Mouse (Mus musculus): ENCODE results near the gene Nxnl2. TPM values are rescaled to one million over a fixed set of nuclear protein-coding genes. Genes with fewer than 3 reads are reported as not detected.
"Not testable (repeated sequence)": the region's sequence is repeated elsewhere in the genome, so short reads cannot be mapped to it uniquely, and the experiment has no call there.

The Nxnl2 gene
- polyA plus RNA-seq, 1 experiment, result not detected

DNA sequence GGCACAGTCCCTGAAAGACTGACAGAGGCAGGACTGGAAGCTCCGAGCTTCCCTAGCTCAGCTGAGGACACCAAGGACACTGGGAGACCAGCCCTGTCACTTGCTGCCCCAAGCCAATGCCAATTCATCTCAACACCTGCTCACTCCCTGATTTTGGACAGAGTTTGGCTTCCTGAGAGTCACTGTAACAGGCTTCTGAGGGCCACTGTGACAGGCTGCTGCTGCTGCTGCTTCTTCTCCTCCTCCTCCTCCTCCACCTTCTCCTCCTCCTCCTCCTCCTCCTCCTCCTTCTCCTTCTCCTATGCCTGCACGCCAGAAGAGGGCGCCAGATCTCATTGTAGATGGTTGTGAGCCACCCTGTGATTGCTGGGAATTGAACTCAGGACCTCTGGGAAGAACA lies 19.5 kb downstream of the Nxnl2 start:
- H3K27ac ChIP-seq (ENCODE audit: control insufficient read depth, insufficient read depth, low read depth, low read length, poor library complexity), result no peak overlapping the region
- TF ChIP-seq CTCF (IDR thresholded peaks at IDR 0.05; ENCODE audit: control insufficient read depth, insufficient read depth, low read length) (0 out of 2 replicates have a peak, but pooled peaks have one; percentile 8), POLR2A (IDR thresholded peaks at IDR 0.05; ENCODE audit: borderline replicate concordance, control insufficient read depth, low read depth, low read length) (no peak)
- no peak overlapping the region for H3K4me3 ChIP-seq (replicated peaks; ENCODE audit: control insufficient read depth, low read depth, low read length)
- 50% methylated on average over 3 of the region's 3 CpGs for WGBS
- no peaks in the 10 kb centered on the region for H3K4me1 ChIP-seq (ENCODE audit: control insufficient read depth, insufficient read depth, low read length)

DNA sequence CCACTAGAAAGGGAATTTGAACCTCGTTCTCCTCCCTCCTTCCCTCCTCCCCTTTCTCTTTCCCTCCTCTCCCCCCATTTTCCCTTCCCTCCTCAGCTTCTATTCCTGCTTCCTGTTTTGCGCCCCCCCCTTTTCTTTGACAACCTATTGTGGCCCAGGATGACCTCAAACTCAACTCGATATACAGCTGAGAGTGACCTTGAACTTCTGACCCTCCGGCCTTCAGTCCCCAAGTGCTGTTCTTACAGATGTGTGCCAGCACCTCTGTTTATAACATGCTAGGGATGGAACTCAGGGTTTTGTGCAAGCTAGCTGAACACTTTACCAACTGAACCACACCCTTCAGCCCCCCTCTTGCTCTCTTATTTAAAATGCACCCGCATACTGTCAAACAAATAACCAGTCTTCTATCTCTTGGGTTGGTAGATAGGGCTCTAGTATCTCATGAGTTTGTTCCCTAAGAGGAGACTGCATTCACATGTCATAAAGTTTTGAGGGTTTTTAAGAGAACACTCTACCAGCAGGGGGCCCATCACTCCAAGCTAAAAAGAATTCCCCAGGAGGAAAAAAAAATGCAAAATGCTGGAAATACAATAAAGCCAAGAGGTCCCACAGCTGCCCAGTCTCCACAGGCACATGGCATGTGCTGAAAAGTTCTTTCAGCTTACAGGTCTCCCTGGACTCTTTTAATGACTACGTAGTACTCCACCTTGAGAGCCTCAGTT lies 20.8 kb downstream of the Nxnl2 start:
- 67% methylated on average over 6 of the region's 6 CpGs for WGBS
- no peak overlapping the region for H3K4me3 ChIP-seq (replicated peaks; ENCODE audit: control insufficient read depth, low read depth, low read length)
- TF ChIP-seq POLR2A (IDR thresholded peaks at IDR 0.05; ENCODE audit: borderline replicate concordance, control insufficient read depth, low read depth, low read length) (no peak), CTCF (IDR thresholded peaks at IDR 0.05; ENCODE audit: control insufficient read depth, insufficient read depth, low read length) (no peak)

DNA sequence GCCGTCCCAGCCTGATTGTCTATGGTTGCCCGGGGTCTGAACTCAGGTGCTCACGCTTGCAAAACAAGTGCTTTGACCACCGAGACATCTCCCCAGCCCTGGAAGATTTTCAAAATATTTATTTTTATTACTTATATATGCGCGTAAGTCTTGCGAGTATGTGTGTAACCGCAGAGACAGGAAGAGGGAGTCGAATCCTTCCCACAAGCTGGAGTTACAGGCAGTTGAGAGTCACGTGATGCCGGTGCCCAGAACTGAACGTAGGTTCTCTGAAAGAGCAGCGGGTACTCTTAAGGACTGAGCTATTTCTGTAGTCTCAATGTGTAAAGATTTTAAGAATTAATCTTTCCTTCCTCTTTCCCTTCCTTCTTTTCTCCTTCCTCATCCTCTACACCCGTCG lies 23.1 kb downstream of the Nxnl2 start:
- TF ChIP-seq POLR2A (IDR thresholded peaks at IDR 0.05; ENCODE audit: borderline replicate concordance, control insufficient read depth, low read depth, low read length) (no peak), CTCF (IDR thresholded peaks at IDR 0.05; ENCODE audit: control insufficient read depth, insufficient read depth, low read length) (no peak)
- no peak overlapping the region for H3K4me3 ChIP-seq (replicated peaks; ENCODE audit: control insufficient read depth, low read depth, low read length)
- 17% methylated on average over 15 of the region's 15 CpGs for WGBS
- H3K4me1 ChIP-seq (ENCODE audit: control insufficient read depth, insufficient read depth, low read length), result no peaks in the 10 kb centered on the region
- H3K27ac ChIP-seq (ENCODE audit: control insufficient read depth, insufficient read depth, low read depth, low read length, poor library complexity), result no peak overlapping the region

More for the DNA sequence above, 20.8 kb downstream of the Nxnl2 start:
- no peak overlapping the region for H3K27ac ChIP-seq (ENCODE audit: control insufficient read depth, insufficient read depth, low read depth, low read length, poor library complexity)
- H3K4me1 ChIP-seq (ENCODE audit: control insufficient read depth, insufficient read depth, low read length), result no peaks in the 10 kb centered on the region

DNA sequence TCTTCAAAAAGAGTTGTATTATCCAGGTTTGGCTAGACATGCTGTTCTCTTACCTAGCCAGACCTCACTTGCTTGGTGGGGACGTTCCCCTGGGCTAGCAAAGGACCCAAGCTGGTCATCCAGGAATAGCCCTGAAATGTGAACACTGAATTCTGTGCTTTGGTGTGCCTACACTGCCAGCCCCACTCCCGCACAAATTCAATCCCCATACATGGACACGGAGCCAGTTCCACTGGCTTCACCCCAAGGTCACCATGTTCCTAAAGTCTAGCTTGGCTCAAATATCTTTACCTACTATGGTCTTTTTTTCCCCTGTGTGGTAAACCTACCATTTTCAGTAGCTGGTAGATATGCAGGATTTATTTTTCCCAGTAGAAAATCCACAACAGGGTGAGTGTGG lies 26.9 kb downstream of the Nxnl2 start:
- no peak for TF ChIP-seq POLR2A (IDR thresholded peaks at IDR 0.05; ENCODE audit: borderline replicate concordance, control insufficient read depth, low read depth, low read length)
- no peak for TF ChIP-seq CTCF (IDR thresholded peaks at IDR 0.05; ENCODE audit: control insufficient read depth, insufficient read depth, low read length)
- no peak overlapping the region for H3K27ac ChIP-seq (ENCODE audit: control insufficient read depth, insufficient read depth, low read depth, low read length, poor library complexity)
- H3K4me3 ChIP-seq (replicated peaks; ENCODE audit: control insufficient read depth, low read depth, low read length), result no peak overlapping the region
- 88% methylated on average over 3 of the region's 3 CpGs for WGBS
- no peaks in the 10 kb centered on the region for H3K4me1 ChIP-seq (ENCODE audit: control insufficient read depth, insufficient read depth, low read length)

DNA sequence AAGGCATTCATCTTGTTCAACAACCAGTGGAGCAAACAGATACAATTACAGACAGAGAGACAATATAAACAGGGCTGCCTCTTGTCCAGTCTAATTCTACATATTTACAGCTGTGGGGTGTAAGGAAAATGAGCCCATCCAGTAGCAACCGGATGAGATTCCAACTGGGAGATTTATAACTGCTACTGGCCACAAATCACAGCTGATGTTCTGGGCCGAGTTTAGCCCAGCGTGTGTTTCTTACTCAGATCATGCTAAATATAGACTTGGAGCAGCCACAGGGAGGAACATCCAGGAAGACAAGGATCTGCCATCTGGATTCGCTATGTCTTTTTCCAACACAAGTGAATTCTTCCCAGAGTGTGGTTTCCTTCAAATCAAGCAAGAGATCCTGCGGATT lies 27.4 kb downstream of the Nxnl2 start:
- no peak overlapping the region for H3K27ac ChIP-seq (ENCODE audit: control insufficient read depth, insufficient read depth, low read depth, low read length, poor library complexity)
- TF ChIP-seq POLR2A (IDR thresholded peaks at IDR 0.05; ENCODE audit: borderline replicate concordance, control insufficient read depth, low read depth, low read length) (no peak), CTCF (IDR thresholded peaks at IDR 0.05; ENCODE audit: control insufficient read depth, insufficient read depth, low read length) (no peak)
- H3K4me3 ChIP-seq (replicated peaks; ENCODE audit: control insufficient read depth, low read depth, low read length), result no peak overlapping the region
- 70% methylated on average over 5 of the region's 5 CpGs for WGBS
- no peaks in the 10 kb centered on the region for H3K4me1 ChIP-seq (ENCODE audit: control insufficient read depth, insufficient read depth, low read length)

- not testable (repeated sequence) for H3K27ac ChIP-seq (ENCODE audit: control insufficient read depth, insufficient read depth, low read depth, low read length, poor library complexity); H3K4me1 ChIP-seq (ENCODE audit: control insufficient read depth, insufficient read depth, low read length); H3K4me3 ChIP-seq (replicated peaks; ENCODE audit: control insufficient read depth, low read depth, low read length)
- 46% methylated on average over 32 of the region's 36 CpGs for WGBS
Measured at GRCm38 (mm10) chr13:51201985-51202843, 31.4 kb downstream of the Nxnl2 start.

- not testable (repeated sequence) for H3K4me3 ChIP-seq (replicated peaks; ENCODE audit: control insufficient read depth, low read depth, low read length); H3K27ac ChIP-seq (ENCODE audit: control insufficient read depth, insufficient read depth, low read depth, low read length, poor library complexity); H3K4me1 ChIP-seq (ENCODE audit: control insufficient read depth, insufficient read depth, low read length)
- 5% methylated on average over 28 of the region's 28 CpGs for WGBS
Measured at GRCm38 (mm10) chr13:51202844-51203173, 32.0 kb downstream of the Nxnl2 start.

GRCm38 (mm10) chr13:51203467-51203866 lies 32.6 kb downstream of the Nxnl2 start:
- TF ChIP-seq CTCF (IDR thresholded peaks at IDR 0.05; ENCODE audit: control insufficient read depth, insufficient read depth, low read length), result no peak
- TF ChIP-seq POLR2A (IDR thresholded peaks at IDR 0.05; ENCODE audit: borderline replicate concordance, control insufficient read depth, low read depth, low read length), result no peak
- 88% methylated on average over 8 of the region's 8 CpGs for WGBS
- no peaks in the 10 kb centered on the region for H3K4me1 ChIP-seq (ENCODE audit: control insufficient read depth, insufficient read depth, low read length)

GRCm38 (mm10) chr13:51204081-51204480 lies 33.3 kb downstream of the Nxnl2 start:
- WGBS, result 83% methylated on average over 11 of the region's 11 CpGs
- not testable (repeated sequence) for H3K4me1 ChIP-seq (ENCODE audit: control insufficient read depth, insufficient read depth, low read length); H3K27ac ChIP-seq (ENCODE audit: control insufficient read depth, insufficient read depth, low read depth, low read length, poor library complexity); H3K4me3 ChIP-seq (replicated peaks; ENCODE audit: control insufficient read depth, low read depth, low read length)

More at GRCm38 (mm10) chr13:51203467-51203866, 32.6 kb downstream of the Nxnl2 start:
- Histone ChIP-seq H3K4me3 (replicated peaks; ENCODE audit: control insufficient read depth, low read depth, low read length) (no peak overlapping the region), H3K27ac (ENCODE audit: control insufficient read depth, insufficient read depth, low read depth, low read length, poor library complexity) (no peak overlapping the region)

All from bone marrow, adult 2 months (tissue).